Mouse (Mus musculus): Measurements from ENCODE around the gene Col17a1. TPM values are rescaled to one million over a fixed set of nuclear protein-coding genes. Genes with fewer than 3 reads are reported as not detected.

Col17a1 gene
- polyA plus RNA-seq, 1 experiment from 2014 or later, result 2.2 TPM

GRCm38 (mm10) chr19:47705080-47705771 is 13.3 kb upstream of the Col17a1 start:
- ATAC-seq (ENCODE audit: borderline replicate concordance, extremely low read depth, low FRiP score, low TSS enrichment), result no peak
- Histone ChIP-seq H3K4me2 (no peak overlapping the region), H3K9me3 (no peaks in the 10 kb centered on the region), H3K27ac (no peak overlapping the region), H3K9ac (no peak overlapping the region), H3K4me3 (no peak overlapping the region), H3K4me1 (peaks cover 14% of the 10 kb centered on the region; the same call in 1 of the 2 replicates), H3K27me3 (no peaks in the 10 kb centered on the region), H3K36me3 (no peaks in the 10 kb centered on the region)
- 62% methylated on average over 13 of the region's 13 CpGs for WGBS

- Histone ChIP-seq H3K4me3 (no peak overlapping the region), H3K9me3 (no peaks in the 10 kb centered on the region), H3K9ac (no peak overlapping the region), H3K4me1 (peaks cover 12% of the 10 kb centered on the region; the same call in 1 of the 2 replicates), H3K27me3 (no peaks in the 10 kb centered on the region), H3K36me3 (no peaks in the 10 kb centered on the region), H3K4me2 (no peak overlapping the region), H3K27ac (no peak overlapping the region)
- no peak for ATAC-seq (ENCODE audit: borderline replicate concordance, extremely low read depth, low FRiP score, low TSS enrichment)
- 74% methylated on average over 8 of the region's 8 CpGs for WGBS
Measured at GRCm38 (mm10) chr19:47700509-47700908, 8.6 kb upstream of the Col17a1 start.

- H3K36me3 ChIP-seq, result no peaks in the 10 kb centered on the region
- H3K4me1 ChIP-seq, result peaks cover 10% of the 10 kb centered on the region; the same call in 1 of the 2 replicates
- H3K9me3 ChIP-seq, result no peaks in the 10 kb centered on the region
- no peak overlapping the region for H3K4me2 ChIP-seq
- H3K4me3 ChIP-seq, result no peak overlapping the region
- 31% methylated on average over 9 of the region's 9 CpGs for WGBS
- no peak overlapping the region for H3K9ac ChIP-seq
- H3K27ac ChIP-seq, result no peak overlapping the region
- ATAC-seq (ENCODE audit: borderline replicate concordance, extremely low read depth, low FRiP score, low TSS enrichment), result no peak
- H3K27me3 ChIP-seq, result no peaks in the 10 kb centered on the region
Measured at GRCm38 (mm10) chr19:47699743-47700142, 7.8 kb upstream of the Col17a1 start.

DNA sequence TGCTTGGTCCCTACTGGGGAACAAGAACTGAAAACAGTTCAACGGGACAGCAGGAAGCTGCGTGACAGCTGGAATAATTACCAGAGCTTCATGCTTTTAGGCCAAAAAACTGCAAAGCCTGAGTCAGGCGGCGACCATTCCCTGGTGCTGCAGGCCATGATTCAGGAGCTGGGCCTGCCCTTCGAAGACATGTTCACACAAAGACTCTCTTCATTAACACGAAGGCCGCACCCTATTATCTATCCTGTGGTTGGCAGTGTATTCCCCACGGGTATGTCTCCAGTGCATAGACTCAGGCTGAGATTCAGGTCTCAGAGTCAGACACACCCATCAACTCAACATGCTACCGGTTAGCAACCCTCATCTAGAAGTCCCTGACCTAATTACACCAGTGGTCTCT is 6.4 kb upstream of the Col17a1 start:
- Histone ChIP-seq H3K9ac (no peak overlapping the region), H3K36me3 (no peaks in the 10 kb centered on the region), H3K9me3 (no peaks in the 10 kb centered on the region), H3K4me1 (peaks cover 10% of the 10 kb centered on the region; the same call in 1 of the 2 replicates), H3K27ac (no peak overlapping the region), H3K4me3 (no peak overlapping the region), H3K27me3 (no peaks in the 10 kb centered on the region), H3K4me2 (no peak overlapping the region)
- ATAC-seq (ENCODE audit: borderline replicate concordance, extremely low read depth, low FRiP score, low TSS enrichment), result no peak
- WGBS, result 74% methylated on average over 9 of the region's 9 CpGs

DNA sequence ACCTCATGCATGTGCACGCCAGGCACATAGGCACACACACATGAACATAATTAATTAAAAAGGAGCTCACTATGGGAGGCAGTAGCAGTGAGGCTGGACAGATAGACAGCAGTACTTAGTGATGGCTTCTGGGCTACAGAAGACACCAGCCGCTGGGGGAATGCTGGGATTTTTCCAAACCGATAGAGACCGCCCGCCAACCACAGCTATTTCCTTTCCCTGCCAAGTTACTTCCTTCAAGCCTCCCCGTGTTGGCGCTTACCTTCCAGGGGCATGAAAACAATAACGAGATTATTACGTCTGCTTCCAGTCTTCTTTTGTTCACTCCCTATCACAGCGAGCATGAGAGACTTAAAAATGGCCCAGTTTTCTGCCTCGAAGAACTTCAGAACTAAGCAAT is 5.2 kb upstream of the Col17a1 start:
- Histone ChIP-seq H3K27me3 (no peaks in the 10 kb centered on the region), H3K9me3 (no peaks in the 10 kb centered on the region), H3K4me1 (peaks cover 10% of the 10 kb centered on the region; the same call in 1 of the 2 replicates), H3K4me3 (no peak overlapping the region), H3K27ac (no peak overlapping the region), H3K4me2 (no peak overlapping the region), H3K36me3 (no peaks in the 10 kb centered on the region), H3K9ac (no peak overlapping the region)
- ATAC-seq (ENCODE audit: borderline replicate concordance, extremely low read depth, low FRiP score, low TSS enrichment), result no peak
- 87% methylated on average over 11 of the region's 11 CpGs for WGBS

GRCm38 (mm10) chr19:47696411-47696810 is 4.5 kb upstream of the Col17a1 start:
- Histone ChIP-seq H3K4me3 (no peak overlapping the region), H3K27me3 (no peaks in the 10 kb centered on the region), H3K36me3 (no peaks in the 10 kb centered on the region), H3K4me2 (no peak overlapping the region), H3K4me1 (peaks cover 8% of the 10 kb centered on the region; the same call in 1 of the 2 replicates), H3K9ac (no peak overlapping the region), H3K9me3 (no peaks in the 10 kb centered on the region), H3K27ac (no peak overlapping the region)
- 92% methylated on average over 8 of the region's 8 CpGs for WGBS
- no peak for ATAC-seq (ENCODE audit: borderline replicate concordance, extremely low read depth, low FRiP score, low TSS enrichment)

- H3K4me1 ChIP-seq, result 0 out of 2 replicates have a peak, but pooled peaks cover under 1% of the 10 kb centered on the region
- no peaks in the 10 kb centered on the region for H3K27me3 ChIP-seq
- no peak overlapping the region for H3K27ac ChIP-seq
- ATAC-seq (ENCODE audit: borderline replicate concordance, extremely low read depth, low FRiP score, low TSS enrichment), result no peak
- no peak overlapping the region for H3K9ac ChIP-seq
- WGBS, result 77% methylated on average over 6 of the region's 6 CpGs
- no peaks in the 10 kb centered on the region for H3K9me3 ChIP-seq
- no peaks in the 10 kb centered on the region for H3K36me3 ChIP-seq
- H3K4me2 ChIP-seq, result no peak overlapping the region
- no peak overlapping the region for H3K4me3 ChIP-seq
Measured at GRCm38 (mm10) chr19:47695725-47696124, 3.8 kb upstream of the Col17a1 start.

GRCm38 (mm10) chr19:47689592-47689991 is 2.3 kb downstream of the Col17a1 start:
- no peak overlapping the region for H3K4me3 ChIP-seq
- no peaks in the 10 kb centered on the region for H3K9me3 ChIP-seq
- no peaks in the 10 kb centered on the region for H3K36me3 ChIP-seq
- H3K4me1 ChIP-seq, result no peaks in the 10 kb centered on the region
- no peak overlapping the region for H3K4me2 ChIP-seq
- H3K27ac ChIP-seq, result no peak overlapping the region
- ATAC-seq (ENCODE audit: borderline replicate concordance, extremely low read depth, low FRiP score, low TSS enrichment), result no peak
- no peaks in the 10 kb centered on the region for H3K27me3 ChIP-seq
- H3K9ac ChIP-seq, result no peak overlapping the region
- WGBS, result 57% methylated on average over 7 of the region's 7 CpGs

DNA sequence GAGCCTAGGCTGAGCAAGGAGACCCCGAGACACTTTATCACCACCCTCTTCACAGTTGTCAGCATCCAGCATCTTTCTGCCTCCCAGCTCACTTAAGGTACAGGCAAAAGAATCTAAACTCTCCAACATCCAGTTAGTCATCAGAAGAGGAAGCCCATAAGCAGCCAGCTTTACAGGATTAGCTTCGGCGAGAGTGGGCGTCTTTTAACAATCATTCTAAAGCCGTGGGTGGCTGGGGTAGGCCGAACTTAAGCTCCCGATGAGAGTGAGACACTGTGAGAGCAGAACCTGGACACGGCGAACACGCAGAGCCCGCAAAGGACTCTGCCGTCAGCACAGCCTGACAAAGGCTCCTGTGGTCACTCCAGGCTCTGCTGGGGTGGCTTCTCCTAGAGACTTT is 13.2 kb downstream of the Col17a1 start:
- no peaks in the 10 kb centered on the region for H3K9me3 ChIP-seq
- H3K4me1 ChIP-seq, result no peaks in the 10 kb centered on the region
- H3K27me3 ChIP-seq, result no peaks in the 10 kb centered on the region
- H3K9ac ChIP-seq, result no peak overlapping the region
- WGBS, result 78% methylated on average over 12 of the region's 12 CpGs
- H3K36me3 ChIP-seq, result no peaks in the 10 kb centered on the region
- ATAC-seq (ENCODE audit: borderline replicate concordance, extremely low read depth, low FRiP score, low TSS enrichment), result no peak
- H3K4me3 ChIP-seq, result no peak overlapping the region
- H3K4me2 ChIP-seq, result no peak overlapping the region
- H3K27ac ChIP-seq, result no peak overlapping the region

GRCm38 (mm10) chr19:47674419-47674818 is 17.5 kb downstream of the Col17a1 start:
- ATAC-seq (ENCODE audit: borderline replicate concordance, extremely low read depth, low FRiP score, low TSS enrichment), result no peak
- Histone ChIP-seq H3K27me3 (no peaks in the 10 kb centered on the region), H3K4me1 (no peaks in the 10 kb centered on the region), H3K9ac (no peak overlapping the region), H3K4me2 (no peak overlapping the region), H3K9me3 (no peaks in the 10 kb centered on the region), H3K36me3 (no peaks in the 10 kb centered on the region), H3K4me3 (no peak overlapping the region), H3K27ac (no peak overlapping the region)
- WGBS, result 40% methylated on average over 8 of the region's 8 CpGs

DNA sequence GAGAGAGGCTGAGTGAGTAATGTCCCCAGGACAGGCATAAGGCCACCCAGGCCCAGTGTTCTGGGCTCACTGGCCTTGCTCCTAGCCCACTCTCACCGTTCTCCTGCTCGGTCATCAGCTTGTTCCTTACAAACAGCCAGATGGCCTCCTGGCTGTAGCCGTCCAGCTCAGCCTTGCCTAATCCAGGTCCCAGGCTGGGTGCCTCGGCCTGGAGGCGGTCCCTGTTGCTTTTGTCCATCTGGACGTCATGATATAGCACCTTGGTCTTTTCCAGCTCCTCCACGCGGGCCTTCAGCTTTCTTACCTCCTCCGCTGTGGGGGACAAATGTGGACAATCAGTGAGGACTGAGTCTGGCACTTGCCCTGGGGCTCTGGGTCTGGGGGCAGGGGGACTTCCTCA is 23.5 kb downstream of the Col17a1 start:
- 0 out of 2 replicates have a peak overlapping the region, but pooled peaks have one; percentile 6 for H3K27ac ChIP-seq
- no peaks in the 10 kb centered on the region for H3K36me3 ChIP-seq
- no peaks in the 10 kb centered on the region for H3K9me3 ChIP-seq
- WGBS, result 44% methylated on average over 9 of the region's 9 CpGs
- no peak overlapping the region for H3K4me2 ChIP-seq
- no peak; the same call in 1 of the 2 replicates for ATAC-seq (ENCODE audit: borderline replicate concordance, extremely low read depth, low FRiP score, low TSS enrichment)
- no peaks in the 10 kb centered on the region for H3K27me3 ChIP-seq
- H3K4me3 ChIP-seq, result no peak overlapping the region
- H3K4me1 ChIP-seq, result no peaks in the 10 kb centered on the region
- no peak overlapping the region for H3K9ac ChIP-seq

DNA sequence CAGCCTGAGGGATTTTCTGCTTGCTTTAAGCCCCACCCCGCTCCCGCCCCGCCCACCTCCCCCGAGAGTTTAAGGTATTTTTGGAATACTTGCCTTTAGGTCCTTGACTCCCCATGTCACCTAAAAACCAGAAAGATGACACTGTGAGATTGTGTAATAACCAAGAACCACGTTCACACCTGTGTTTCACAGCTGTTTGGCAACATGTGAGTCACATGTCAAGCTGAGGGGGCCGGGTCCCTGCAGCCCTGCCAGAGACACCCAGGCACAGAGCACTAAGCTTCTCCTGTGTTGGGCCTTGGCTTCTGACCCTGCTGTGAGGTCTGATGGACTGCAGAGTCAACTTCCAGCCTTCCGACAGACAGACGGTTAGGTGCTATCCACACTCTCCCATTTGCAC is 24.3 kb downstream of the Col17a1 start:
- no peak for ATAC-seq (ENCODE audit: borderline replicate concordance, extremely low read depth, low FRiP score, low TSS enrichment)
- Histone ChIP-seq H3K27ac (no peak overlapping the region), H3K36me3 (no peaks in the 10 kb centered on the region), H3K27me3 (no peaks in the 10 kb centered on the region), H3K4me2 (no peak overlapping the region), H3K9ac (no peak overlapping the region), H3K4me3 (no peak overlapping the region), H3K4me1 (no peaks in the 10 kb centered on the region), H3K9me3 (no peaks in the 10 kb centered on the region)
- 47% methylated on average over 8 of the region's 8 CpGs for WGBS
